Mouse (Mus musculus): ENCODE results near the gene Edem2.

Edem2 gene

DNA sequence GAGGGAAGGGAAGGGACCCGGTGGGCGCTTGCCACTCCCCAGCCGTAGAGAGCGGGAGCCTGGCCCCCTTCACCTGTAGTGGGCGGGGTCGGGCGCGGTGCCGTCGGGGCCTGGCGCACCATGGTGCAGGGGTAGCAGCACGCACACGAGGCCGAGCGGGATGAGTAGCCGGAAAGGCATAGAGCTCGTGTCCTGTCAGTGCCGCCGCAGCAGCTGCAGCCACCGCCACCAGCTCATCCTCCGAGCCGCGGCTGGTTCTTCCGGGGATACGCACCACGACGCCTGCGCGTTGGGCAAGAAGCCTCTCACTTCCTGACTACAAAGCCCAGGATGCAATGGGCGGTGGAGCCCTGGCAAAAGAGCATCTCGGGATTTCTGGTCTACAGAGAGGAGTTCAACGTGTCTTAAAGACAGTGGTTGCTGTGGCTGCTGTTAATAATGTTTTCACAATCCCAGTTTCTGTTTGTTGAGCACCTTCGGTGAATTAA is at the start of gene Edem2:
Edem2 (minus strand) TSS at position 318 of the 488 bp plus-strand sequence.
- peak; percentile 87 for DNase-seq (ENCODE audit: low read depth, low spot score)

DNA sequence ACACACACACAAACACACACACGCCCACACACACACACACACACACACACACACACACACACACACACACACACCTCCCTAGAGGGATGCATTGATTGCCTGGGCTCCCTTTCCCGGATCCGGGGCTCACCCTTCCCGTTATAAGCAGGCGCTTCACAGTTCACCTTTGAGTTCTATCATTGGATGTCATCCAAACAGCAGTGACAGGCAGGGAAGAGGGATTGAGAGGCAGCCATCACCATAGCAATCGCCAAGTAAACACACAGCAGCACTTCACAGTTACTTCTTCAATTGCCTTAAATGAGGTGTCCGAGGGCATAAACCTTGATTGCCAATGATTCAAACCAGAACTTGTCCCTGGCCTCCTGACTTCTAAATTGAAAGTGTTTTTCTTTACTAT is 49.8 kb upstream of the Edem2 start:
- no peak for DNase-seq (ENCODE audit: low read depth, low spot score)

DNA sequence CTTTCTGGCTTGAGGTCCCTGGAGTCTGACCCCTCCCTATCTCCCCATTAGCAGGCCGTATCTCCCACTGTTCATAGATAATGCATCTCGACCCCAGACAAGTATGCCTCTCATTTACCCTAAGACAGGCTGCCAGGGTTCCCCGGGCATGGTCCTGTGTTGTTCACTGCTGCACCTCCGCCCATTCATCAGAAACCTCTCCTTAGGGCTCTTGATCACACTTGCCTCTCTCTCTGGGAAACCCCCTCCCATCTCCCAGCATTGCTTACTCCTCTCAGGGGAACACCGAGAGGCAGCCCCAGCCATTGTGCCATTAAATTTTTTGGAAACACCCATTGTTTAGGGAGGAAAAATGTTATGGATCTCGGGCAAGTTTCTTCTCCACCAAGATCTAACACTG is 48.7 kb upstream of the Edem2 start:
- DNase-seq (ENCODE audit: low read depth, low spot score): no peak

DNA sequence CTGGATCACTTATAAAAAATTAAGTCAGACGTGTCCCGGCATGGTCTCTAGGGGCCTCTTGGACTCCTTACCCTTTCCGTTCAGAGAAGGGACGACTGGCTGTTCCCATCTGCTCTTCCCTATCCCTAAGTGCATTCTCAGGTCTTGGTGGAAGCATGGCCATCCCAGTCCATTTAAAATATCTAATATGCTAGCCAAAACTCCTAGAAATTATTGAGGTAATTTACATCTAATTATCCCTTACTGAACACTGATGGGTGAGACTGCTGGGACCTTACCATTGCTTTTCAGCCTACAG is 48.4 kb upstream of the Edem2 start:
- no peak for DNase-seq (ENCODE audit: low read depth, low spot score)

DNA sequence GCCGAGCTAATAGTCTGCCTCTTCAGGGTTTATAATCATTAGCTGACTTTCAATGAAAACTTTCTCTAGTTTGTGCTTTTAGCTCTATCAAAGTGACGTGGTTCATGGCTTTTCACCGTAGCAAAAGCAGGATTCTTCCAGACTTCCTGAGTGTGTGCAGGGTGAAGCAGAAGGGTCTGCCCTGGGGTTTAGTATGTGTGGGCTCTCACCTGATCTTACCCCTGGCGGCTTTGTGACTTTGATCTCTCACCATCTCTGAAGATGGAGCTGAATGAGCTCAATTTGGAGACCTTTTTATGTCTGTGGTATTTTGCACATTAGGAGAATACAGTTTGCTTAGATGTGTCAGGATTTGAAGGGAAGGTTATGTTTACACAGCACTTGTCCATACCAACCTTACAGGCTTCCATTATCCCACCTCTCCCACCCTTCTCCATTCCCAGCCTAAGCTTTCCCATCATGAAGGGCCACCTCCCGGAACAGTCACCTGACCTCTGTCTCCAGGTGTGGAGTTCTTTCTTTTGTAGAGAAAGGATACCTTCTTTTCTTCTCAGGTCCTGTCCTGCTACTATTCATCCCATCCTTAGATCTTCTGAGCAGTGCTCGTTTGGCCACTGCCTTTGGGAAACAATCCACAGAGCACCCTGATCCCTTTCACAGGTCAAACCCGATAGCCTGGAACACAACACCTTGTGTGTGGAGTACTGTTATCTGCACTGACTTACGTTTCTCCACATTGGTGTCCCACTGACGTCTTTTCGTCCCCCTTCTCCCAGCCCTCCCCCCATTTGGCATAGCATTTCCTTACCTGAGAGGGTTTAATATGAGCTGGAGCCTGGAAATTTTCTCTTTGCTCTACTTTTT is 47.8 kb upstream of the Edem2 start:
- no peak for DNase-seq (ENCODE audit: low read depth, low spot score)

DNA sequence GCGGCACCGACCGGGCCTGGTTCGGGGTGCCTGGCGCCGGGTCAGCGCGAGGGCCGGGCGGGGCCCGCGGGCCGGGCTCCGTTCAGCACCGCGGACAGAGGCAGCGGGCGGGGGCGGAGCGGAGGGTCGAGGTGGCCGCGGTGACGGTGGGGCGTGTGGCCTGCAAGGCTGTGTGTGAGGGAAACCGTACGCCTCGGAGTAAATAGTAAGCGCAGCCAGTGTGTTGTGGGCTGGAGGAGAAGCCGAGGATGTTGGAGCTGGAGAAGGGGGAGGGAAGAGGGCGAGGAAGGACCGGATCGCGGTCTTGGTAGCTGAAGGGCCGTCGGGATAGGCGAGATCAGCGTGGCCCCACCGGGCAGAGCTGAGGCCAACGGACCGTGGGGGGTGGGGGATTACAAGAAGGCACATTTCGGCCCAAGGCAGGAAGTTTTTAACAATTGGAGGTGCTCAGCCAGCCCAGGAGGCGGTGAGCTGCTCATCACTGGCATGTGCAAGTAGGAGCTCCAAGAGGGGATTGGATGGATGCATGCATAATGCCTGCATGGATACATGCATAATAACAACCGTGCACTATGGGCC is 46.5 kb upstream of the Edem2 start:
- no peak for DNase-seq (ENCODE audit: low read depth, low spot score)

DNA sequence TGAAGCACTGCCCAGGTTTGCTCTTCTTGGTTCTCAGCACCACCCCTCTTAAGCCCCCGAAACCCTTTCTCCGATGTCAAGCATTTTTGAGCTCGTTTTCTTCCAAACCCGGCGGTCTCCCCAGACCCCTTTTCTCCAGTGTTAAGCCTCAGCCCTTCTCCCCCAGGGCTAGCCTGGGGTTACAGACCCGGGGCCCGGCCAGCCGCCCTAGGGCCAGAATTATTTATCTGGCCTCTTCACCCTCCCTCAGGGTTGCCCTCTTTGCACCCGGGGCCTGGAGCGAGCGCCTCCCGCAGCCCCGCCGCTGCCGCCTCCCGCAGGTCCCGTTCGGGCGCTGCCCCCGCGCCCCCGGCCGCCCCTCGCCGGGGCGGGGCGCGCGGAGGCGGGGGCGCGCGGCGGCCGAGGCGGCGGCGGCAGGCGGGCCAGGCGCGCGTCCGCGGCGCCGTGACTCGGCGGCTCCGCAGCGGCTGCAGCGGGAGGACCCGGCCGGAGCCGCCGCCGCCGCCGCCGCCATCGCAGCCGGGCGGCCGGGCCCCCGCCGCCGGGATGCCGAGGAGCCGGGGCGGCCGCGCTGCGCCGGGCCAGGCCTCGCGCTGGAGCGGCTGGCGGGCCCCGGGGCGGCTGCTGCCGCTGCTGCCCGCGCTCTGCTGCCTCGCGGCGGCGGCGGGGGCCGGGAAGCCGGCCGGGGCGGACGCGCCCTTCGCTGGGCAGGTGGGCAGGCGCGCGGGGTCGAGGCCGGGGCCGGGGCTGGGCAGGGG is 45.8 kb upstream of the Edem2 start, which contains the start of gene Mmp24:
Mmp24 (plus strand) TSS at position 416 of the 758 bp plus-strand sequence.
- DNase-seq (ENCODE audit: low read depth, low spot score): no peak

DNA sequence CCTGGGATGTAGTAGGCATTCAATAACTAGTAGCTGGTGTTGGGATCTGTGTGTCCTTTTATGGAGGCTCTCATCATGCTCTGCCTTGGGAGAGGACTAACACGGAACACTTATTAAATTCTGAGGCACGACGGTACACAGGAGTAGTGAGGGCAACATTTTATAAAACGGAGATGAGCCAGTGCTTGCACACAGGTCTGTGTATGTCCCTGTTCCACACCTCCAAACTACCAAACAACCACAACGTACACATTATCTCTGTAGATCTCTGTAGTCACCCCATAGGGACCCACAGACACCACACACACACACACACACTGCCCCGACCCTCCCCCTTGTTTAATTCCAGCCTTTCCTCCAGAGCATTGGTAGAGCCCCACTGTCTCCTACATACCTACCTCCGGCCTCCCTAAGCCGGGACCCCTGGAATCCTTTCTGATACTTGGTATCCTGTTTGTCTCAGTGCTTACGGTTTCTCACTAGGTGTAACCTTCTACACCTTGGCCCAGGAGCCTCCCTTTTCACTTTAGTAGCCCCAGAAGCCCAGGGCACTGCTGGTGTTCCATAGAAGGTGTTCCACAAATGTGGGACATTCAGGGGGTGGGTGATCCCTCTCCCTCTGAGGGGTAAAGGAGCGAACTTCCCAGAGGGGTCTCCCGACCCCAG is 45.1 kb upstream of the Edem2 start:
- no peak for DNase-seq (ENCODE audit: low read depth, low spot score)

DNA sequence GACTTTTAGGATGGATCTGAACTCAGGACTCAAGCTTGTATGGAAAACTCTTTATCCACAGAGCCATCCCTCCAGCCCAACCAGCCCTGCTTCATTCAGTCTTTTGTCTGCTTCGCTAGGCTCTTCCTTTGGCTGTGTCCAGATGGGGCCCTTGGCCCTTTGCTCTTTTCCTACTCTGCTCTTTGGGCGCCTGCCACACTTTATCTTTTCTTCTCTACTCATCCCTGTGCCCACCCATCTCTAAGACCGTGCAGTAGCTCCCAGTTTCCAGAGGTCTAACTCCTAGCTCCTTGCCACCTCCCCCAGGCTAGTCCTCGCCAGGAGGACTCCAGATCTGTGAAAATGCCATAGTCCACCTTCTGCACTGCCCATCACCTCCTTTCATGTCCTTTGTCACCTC is 44.4 kb upstream of the Edem2 start:
- DNase-seq (ENCODE audit: low read depth, low spot score): no peak

DNA sequence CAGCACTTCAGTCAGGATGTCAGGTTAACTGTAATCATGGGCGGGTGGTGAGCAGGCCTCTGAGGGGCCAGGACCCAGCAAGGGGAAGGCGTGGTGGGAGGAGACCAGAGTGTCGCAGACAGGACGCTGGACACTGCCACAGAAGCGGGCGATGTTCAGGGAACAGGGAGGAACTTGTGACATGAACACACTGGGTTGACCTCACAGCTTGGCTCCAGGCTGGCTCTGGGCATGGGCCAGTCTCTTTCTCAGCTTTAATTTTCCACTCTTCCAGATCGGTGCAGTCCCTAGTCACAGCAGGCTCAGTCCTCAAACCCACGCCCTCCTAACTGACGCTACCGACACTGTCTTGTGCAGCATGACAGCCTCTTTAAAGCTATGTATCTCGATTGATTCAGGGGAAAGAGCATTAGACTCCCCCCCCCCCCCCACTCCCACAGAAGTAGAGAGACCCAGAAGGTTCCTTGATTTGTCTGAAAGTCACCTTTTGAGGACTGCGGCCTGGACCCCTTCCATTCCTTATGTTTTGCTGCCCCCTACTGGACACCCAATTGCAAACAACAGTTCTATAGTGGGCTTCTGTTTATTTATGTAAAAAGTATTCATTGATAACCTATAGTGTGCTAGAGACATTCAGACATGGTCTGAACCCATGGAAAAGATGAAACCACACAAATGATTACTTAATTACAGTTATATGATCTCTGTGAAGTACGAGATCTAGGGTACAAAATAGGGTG is 35.6 kb upstream of the Edem2 start:
- DNase-seq (ENCODE audit: low read depth, low spot score): peak; percentile 57

DNA sequence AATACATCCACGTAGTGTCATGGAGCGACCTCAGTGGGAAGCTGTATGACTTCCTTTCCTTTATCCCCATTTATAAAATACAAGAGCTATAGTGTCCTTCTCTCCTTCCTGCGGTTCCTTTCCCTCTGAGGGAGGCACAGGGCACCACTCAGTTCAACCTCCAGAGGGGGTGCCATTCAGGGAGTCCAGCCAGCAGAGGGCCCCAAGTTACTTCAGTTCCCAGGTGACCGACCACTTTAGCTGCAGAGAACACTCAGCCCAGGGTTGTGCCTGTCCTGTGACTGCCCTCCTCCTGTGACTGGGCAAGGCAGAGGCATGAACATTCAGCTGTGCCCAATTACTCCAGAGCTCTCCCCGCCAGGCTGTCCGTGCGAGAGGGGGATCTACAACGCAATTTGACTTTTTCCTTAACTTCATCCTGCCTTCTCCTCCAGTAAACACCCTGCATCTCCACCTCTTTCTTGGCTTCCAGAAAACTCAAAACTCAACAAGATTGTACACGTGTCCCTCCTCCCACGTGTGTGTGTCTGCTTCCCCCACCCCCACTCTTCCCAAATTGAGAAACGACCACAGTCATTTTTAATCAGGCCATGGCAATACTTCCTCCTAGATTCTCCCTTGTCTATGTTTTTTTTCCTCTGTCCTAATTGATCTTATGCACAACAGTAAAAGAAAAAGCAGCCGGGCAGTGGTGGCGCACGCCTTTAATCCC is 27.7 kb upstream of the Edem2 start:
- no peak for DNase-seq (ENCODE audit: low read depth, low spot score)

DNA sequence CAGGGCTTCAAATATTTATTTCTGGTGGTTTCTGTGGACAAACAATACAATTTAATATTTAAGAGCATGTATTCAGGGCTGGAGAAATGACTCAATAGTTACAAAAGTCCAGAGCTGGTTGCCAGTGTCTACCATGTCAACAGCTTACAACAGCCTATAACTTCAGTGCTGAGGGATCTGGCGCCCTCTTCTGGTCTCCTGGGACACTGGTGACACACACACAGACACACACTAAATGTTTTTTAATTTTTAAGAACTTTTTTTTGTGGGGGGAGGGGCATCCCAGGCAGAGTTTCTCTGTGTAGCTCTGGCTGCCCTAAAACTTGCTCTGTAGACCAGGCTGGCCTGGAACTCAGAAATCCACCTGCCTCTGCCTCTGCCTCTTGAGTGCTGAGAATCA is 26.5 kb upstream of the Edem2 start:
- no peak for DNase-seq (ENCODE audit: low read depth, low spot score)

DNA sequence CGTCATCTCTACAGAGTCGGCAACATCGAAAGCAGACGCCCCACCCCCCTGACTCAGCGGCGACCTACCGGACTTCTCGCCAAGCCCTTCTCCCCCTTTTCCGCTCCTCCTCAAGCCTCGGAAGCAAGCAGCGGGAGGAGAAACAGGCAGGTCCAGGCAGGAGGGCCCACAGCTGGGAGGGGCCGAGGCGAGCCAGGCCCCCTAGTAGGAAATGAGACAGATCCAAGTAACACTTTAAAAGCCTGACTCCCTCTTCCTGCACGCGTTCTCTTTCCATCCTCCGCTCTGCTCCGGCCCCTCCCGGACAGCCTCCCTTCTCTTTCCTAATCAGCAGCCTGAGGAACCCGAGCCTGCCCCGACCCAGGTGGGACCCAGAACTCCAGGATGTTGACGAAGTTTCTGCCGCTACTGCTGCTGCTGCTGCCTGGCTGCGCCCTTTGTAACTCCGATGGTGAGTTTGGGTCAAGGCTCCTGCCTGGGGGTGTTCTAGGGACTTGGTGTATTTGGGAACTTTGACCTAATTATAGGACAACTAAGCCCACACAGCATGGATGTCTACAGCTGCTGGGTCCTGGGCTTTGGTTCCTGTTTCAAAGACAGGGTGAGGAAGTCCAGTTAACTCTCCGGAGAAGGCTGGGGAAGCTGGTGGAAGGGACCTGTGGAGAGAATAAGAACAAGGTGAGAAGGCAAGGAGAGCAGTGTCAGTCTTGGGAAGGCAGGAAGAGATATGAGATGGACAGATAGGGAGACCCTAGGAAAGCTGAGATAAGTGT is 21.9 kb upstream of the Edem2 start, which contains the start of gene Procr:
Procr (plus strand) TSS at position 104 of the 773 bp plus-strand sequence.
- no peak for DNase-seq (ENCODE audit: low read depth, low spot score)

DNA sequence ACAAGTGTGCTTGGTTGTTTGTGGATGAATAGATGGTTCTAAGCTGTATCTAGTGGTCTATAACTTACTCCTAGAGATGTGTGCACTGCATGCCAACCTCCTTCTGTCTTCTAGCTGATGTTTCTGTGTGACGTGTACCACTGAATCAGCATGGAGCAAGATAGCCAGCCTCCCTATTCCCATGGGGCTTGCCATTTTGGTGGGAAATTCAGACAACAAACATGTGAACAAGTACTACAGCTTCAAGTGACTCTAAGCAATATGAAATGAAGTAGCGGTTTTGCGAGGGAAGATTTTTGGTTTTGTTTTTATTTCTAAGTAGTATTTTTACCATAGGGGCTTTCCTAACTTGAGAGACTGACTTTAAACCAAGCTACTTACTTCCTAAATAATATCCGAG is 20.1 kb upstream of the Edem2 start:
- no peak for DNase-seq (ENCODE audit: low read depth, low spot score)

DNA sequence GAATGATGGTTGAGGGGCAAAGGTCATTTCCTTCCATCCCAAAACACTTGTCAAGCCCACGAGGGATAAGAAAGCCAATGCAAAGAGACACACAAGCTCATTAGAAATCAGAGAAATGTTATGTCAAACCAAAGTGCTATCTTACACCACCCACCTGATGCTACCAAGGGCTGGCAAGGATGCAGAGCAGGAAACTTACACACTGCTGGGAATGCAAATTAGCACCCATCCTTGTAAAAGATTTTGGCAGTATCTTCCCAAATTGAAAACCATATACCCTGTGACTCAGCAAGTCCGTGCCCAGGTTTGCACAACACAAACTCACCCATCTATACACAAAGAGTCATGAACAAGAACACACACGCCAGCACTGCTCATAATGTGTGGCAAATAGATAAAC is 16.2 kb upstream of the Edem2 start:
- DNase-seq (ENCODE audit: low read depth, low spot score): no peak

DNA sequence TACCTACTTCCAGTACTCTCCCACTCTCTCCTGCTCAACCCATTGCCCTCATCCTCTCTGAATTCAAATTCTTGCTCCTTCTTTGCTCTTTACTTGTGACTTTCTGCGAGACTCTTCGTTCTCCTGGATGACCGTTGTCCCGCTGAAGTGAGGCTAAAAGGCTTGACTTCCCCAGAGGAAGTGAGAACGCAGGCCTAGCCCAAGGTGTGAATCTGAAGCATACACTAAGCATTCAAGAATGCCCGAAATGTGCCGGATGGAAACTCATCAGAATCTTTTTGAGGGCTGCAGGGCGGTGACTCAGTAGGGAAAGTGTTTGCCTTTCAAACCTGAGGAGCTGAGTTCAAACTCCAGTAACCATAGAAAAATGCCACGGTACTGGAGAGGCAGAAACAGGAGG is 14.1 kb upstream of the Edem2 start:
- no peak for DNase-seq (ENCODE audit: low read depth, low spot score)

DNA sequence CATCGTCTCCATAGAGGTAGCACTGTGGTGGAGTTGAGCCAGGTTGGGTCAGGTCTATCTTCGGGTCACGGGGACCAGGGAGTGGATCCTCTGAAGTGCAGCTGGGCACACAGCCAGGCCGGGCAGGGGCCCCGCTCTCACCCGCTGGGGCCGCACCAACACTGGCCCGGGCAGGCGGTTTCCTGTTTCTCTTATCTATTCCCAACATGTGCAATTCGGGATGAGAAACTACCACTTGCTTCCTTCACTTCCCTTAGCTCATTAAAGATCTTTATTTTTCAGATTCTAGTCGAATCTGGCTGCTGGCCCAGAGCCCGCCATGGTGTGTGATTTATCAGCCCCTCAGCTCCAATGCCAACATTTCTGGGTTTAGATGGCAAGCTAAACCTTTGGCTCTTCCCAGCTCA is 13.7 kb upstream of the Edem2 start:
- no peak for DNase-seq (ENCODE audit: low read depth, low spot score)

DNA sequence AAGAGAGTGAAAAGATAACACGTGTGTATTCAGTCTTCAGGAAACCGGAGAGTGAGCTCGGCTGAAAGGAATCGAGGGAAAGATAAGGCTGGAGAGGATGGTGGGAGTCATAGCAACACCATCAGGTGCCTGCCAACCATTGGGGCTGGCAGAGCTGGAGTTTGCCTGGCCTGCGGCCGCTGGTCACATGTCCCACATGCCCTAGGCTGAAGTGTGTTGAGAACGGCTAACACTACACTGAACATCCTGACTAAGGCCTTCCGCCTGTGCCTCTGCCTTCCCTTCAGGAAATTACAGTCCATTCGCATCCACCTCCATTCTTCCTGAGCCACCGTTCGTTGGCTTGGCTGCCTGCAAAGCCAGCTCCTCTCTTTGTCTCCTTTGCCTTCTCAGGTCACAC is 12.9 kb upstream of the Edem2 start:
- no peak for DNase-seq (ENCODE audit: low read depth, low spot score)

DNA sequence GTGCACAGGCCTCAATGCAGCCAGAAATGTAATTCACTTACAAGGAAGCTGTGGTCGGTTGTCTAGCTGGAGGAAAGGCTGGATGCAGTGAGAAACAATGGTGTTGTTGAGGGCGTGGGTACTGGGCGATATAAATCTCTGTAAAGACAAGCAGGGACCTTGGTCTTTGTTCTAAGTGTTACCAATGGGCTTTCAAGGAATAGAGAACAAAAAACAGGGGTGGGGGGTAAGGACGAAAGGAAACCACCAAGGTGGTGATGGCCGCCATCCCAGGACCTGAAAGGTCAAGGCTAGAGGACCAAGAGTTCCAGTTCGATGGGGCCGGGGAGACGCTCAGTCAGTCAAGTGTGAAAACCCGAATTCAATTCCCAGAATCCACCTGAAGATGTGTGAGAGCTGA is 8.5 kb upstream of the Edem2 start:
- DNase-seq (ENCODE audit: low read depth, low spot score): no peak

DNA sequence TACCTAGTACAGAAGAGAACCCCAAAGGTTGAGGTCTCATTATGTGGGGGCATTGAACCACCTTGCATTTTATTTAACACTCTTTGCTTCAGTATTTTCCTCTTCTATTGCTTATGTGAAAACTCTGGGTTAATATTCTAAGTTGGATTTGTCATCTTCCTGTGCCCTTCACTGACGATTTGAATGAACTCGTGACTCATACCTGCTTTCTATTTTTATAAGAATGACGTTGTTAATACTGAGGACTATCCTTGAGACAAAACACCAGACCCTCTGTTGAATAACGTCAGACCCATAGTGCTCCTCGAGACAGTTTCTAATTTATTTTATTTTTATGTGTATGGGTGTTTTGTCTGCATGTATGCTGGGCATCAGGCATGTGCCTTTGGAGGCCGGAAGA is 7.7 kb upstream of the Edem2 start:
- DNase-seq (ENCODE audit: low read depth, low spot score): no peak
